Mouse (Mus musculus): Measurements from ENCODE around the gene Fbxw5.

Fbxw5 gene

GRCm38 (mm10) chr2:25479551-25480311, 20.8 kb upstream of the Fbxw5 start:
- no peak for DNase-seq

- no peak for DNase-seq
Measured at GRCm38 (mm10) chr2:25480541-25480940, 20.0 kb upstream of the Fbxw5 start.

GRCm38 (mm10) chr2:25482969-25483368, 17.6 kb upstream of the Fbxw5 start:
- peak; percentile 68 for DNase-seq

- peak; percentile 95 for DNase-seq
Measured at GRCm38 (mm10) chr2:25484901-25485647, 15.5 kb upstream of the Fbxw5 start.

GRCm38 (mm10) chr2:25487965-25488670, 12.4 kb upstream of the Fbxw5 start:
- DNase-seq, result no peak

GRCm38 (mm10) chr2:25488671-25489068, 11.9 kb upstream of the Fbxw5 start:
- no peak for DNase-seq

- peak; percentile 14 for DNase-seq
Measured at GRCm38 (mm10) chr2:25492988-25493387, 7.6 kb upstream of the Fbxw5 start.

- DNase-seq, result peak; percentile 79
Measured at GRCm38 (mm10) chr2:25493476-25493961, 7.0 kb upstream of the Fbxw5 start, which contains the start of gene Lcn12. Gene Lcn12, minus strand, starts transcription at chr2:25493911.

GRCm38 (mm10) chr2:25496462-25496861, 4.1 kb upstream of the Fbxw5 start:
- DNase-seq, result peak; percentile 52

- peak; percentile 36 for DNase-seq
Measured at GRCm38 (mm10) chr2:25497846-25498575, 2.5 kb upstream of the Fbxw5 start.

GRCm38 (mm10) chr2:25498622-25499478, 1.7 kb upstream of the Fbxw5 start:
- peak; percentile 24 for DNase-seq

GRCm38 (mm10) chr2:25500071-25500575, 427 bp upstream of the Fbxw5 start:
- peak; percentile 35 for DNase-seq

- DNase-seq, result peak; percentile 45
Measured at GRCm38 (mm10) chr2:25501593-25502486, 1.3 kb downstream of the Fbxw5 start, which contains the start of gene C8g. Gene C8g, minus strand, starts transcription at chr2:25501719.

- no peak for DNase-seq
Measured at GRCm38 (mm10) chr2:25502726-25503125, 2.2 kb downstream of the Fbxw5 start.

- peak; percentile 7 for DNase-seq
Measured at GRCm38 (mm10) chr2:25504538-25504937, 4.0 kb downstream of the Fbxw5 start.

- DNase-seq, result peak; percentile 10
Measured at GRCm38 (mm10) chr2:25505000-25505399, 4.5 kb downstream of the Fbxw5 start.

- no peak for DNase-seq
Measured at GRCm38 (mm10) chr2:25505860-25506259, 5.3 kb downstream of the Fbxw5 start.

- no peak for DNase-seq
Measured at GRCm38 (mm10) chr2:25506964-25507363, 6.4 kb downstream of the Fbxw5 start.

- no peak for DNase-seq
Measured at GRCm38 (mm10) chr2:25509912-25510311, 9.4 kb downstream of the Fbxw5 start.

All from cerebellum, adult 11 months (tissue).